Mouse (Mus musculus) gonadal fat pad, adult 2 months (tissue): ENCODE data around the gene Pitpnm2. TPM values are rescaled to one million over a fixed set of nuclear protein-coding genes. Genes with fewer than 3 reads are reported as not detected.

ENCODE experiments used
- polyA plus RNA-seq: library from polyadenylated mRNA; depleted of rRNA; stranded (reverse); fragments of >200 nt; gene quantifications from 2 replicates; pipeline ENCODE4 v1.2.3, GENCODE M21; 2012; rRNA removed

The Pitpnm2 gene
- polyA plus RNA-seq, 1 experiment = 42.9 TPM

Other genes starting within 250 kb of the Pitpnm2 start
- 45.2 and 54.3 TPM in 2 replicates for gene Vps37b, start 217.5 kb downstream of the Pitpnm2 start, polyA plus RNA-seq
- 33.5 and 39.3 TPM in 2 replicates for gene Abcb9, start 154.0 kb downstream of the Pitpnm2 start, polyA plus RNA-seq
- gene Ogfod2, start 137.5 kb downstream of the Pitpnm2 start, polyA plus RNA-seq = 56.9 and 71.1 TPM in 2 replicates
- gene Arl6ip4, start 133.7 kb downstream of the Pitpnm2 start, polyA plus RNA-seq = 34.4 and 36.2 TPM in 2 replicates
- gene Mphosph9, start 78.2 kb upstream of the Pitpnm2 start, polyA plus RNA-seq = 3.2 and 3.6 TPM in 2 replicates
- 8.0 and 8.5 TPM in 2 replicates for gene 2810006K23Rik, start 78.3 kb upstream of the Pitpnm2 start, polyA plus RNA-seq
- gene Cdk2ap1, start 113.3 kb upstream of the Pitpnm2 start, polyA plus RNA-seq = 136 and 147 TPM in 2 replicates
- 16.1 and 24.1 TPM in 2 replicates for gene Sbno1, start 176.2 kb upstream of the Pitpnm2 start, polyA plus RNA-seq
- 55.4 and 72.8 TPM in 2 replicates for gene Kmt5a, start 190.2 kb upstream of the Pitpnm2 start, polyA plus RNA-seq
- 20.5 and 21.6 TPM in 2 replicates for gene Rilpl2, start 228.6 kb upstream of the Pitpnm2 start, polyA plus RNA-seq
- 4.5 and 5.1 TPM in 2 replicates for gene Snrnp35, start 233.4 kb upstream of the Pitpnm2 start, polyA plus RNA-seq